Mouse (Mus musculus) urinary bladder, postnatal 4 days (tissue): Measurements from ENCODE around the gene Pex19.

Source experiments
- DNase-seq, 2 experiments: peaks; one replicate each; pipeline ENCODE4 v3.0.0; 2021 to 2022; ENCODE audit warnings: low spot score in 2 of 2

Gene Pex19

GRCm38 (mm10) chr1:172126376-172127347, at the start of gene Pex19:
TSS of gene Pex19 (plus strand) at chr1:172126755.
- peak; percentile 67 to 73 for DNase-seq

- DNase-seq: no peak
These were observed 48.6 kb upstream of the Pex19 start for GRCm38 (mm10) chr1:172077981-172078380.

GRCm38 (mm10) chr1:172082101-172082898, 44.3 kb upstream of the Pex19 start, which contains the start of the genes Copa and Ncstn:
TSS of gene Copa (plus strand) at chr1:172082529.
TSS of gene Ncstn (minus strand) at chr1:172082795.
- peak; percentile 89 to 90 for DNase-seq

GRCm38 (mm10) chr1:172082899-172083445, 43.6 kb upstream of the Pex19 start:
- DNase-seq: no peak

- no peak for DNase-seq
These were observed 33.0 kb upstream of the Pex19 start for GRCm38 (mm10) chr1:172093522-172093921.

GRCm38 (mm10) chr1:172094295-172094694, 32.3 kb upstream of the Pex19 start:
- no peak for DNase-seq

- no peak for DNase-seq
These were observed 31.4 kb upstream of the Pex19 start for GRCm38 (mm10) chr1:172095202-172095601.

- no peak for DNase-seq
These were observed 27.1 kb upstream of the Pex19 start for GRCm38 (mm10) chr1:172099325-172100033.

GRCm38 (mm10) chr1:172103619-172104018, 22.9 kb upstream of the Pex19 start:
- DNase-seq: no peak

- no peak for DNase-seq
These were observed 21.5 kb upstream of the Pex19 start for GRCm38 (mm10) chr1:172105101-172105500.

GRCm38 (mm10) chr1:172107777-172108477, 18.6 kb upstream of the Pex19 start:
- no peak for DNase-seq

- DNase-seq: no peak
These were observed 9.6 kb upstream of the Pex19 start for GRCm38 (mm10) chr1:172116948-172117347.

GRCm38 (mm10) chr1:172119100-172119499, 7.5 kb upstream of the Pex19 start:
- DNase-seq: no peak

- DNase-seq: no peak
These were observed 6.8 kb upstream of the Pex19 start for GRCm38 (mm10) chr1:172119720-172120119.

- no peak for DNase-seq
These were observed 3.9 kb upstream of the Pex19 start for GRCm38 (mm10) chr1:172122671-172123070.

GRCm38 (mm10) chr1:172124572-172124971, 2.0 kb upstream of the Pex19 start:
- no peak for DNase-seq

- no peak for DNase-seq
These were observed 932 bp downstream of the Pex19 start for GRCm38 (mm10) chr1:172127487-172127886.

GRCm38 (mm10) chr1:172128563-172128962, 2.0 kb downstream of the Pex19 start:
- DNase-seq: no peak

- no peak for DNase-seq
These were observed 2.6 kb downstream of the Pex19 start for GRCm38 (mm10) chr1:172129108-172129507.

GRCm38 (mm10) chr1:172129780-172130179, 3.2 kb downstream of the Pex19 start:
- no peak for DNase-seq

GRCm38 (mm10) chr1:172132319-172132718, 5.8 kb downstream of the Pex19 start:
- no peak for DNase-seq
